Mouse (Mus musculus) gonadal fat pad, adult 2 months (tissue): Measurements from ENCODE around the gene Tex14. TPM values are rescaled to one million over a fixed set of nuclear protein-coding genes. Genes with fewer than 3 reads are reported as not detected.

Experiments
- DNase-seq: peaks from one replicate; pipeline ENCODE4 v3.0.0-alpha.2; 2012; ENCODE audit warnings: low read depth
- polyA plus RNA-seq: library from polyadenylated mRNA; depleted of rRNA; stranded (reverse); fragments of >200 nt; gene quantifications from 2 replicates; pipeline ENCODE4 v1.2.3, GENCODE M21; 2012

Gene Tex14
- polyA plus RNA-seq, 1 experiment = 0.38 TPM

DNA sequence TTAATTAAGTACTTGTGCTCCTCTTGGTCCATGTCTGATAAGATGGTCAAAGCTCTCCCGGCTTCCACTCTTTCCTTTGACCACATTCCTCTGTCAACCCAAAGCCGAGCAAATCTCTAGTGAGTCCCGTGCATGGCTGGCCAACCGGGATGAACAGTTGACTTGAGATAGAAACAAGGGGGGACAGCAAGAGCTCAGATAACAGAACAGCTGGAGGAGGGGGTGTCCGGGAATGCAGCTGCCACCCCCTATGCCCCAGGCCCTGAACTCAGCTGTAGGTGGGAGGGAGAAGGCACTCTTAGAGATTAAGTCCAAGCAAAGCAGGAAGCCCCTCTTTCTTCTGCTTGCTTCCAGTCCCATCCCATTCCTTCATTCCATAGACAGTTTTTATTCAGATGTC, 165.9 kb downstream of the Tex14 start:
- no peak for DNase-seq

DNA sequence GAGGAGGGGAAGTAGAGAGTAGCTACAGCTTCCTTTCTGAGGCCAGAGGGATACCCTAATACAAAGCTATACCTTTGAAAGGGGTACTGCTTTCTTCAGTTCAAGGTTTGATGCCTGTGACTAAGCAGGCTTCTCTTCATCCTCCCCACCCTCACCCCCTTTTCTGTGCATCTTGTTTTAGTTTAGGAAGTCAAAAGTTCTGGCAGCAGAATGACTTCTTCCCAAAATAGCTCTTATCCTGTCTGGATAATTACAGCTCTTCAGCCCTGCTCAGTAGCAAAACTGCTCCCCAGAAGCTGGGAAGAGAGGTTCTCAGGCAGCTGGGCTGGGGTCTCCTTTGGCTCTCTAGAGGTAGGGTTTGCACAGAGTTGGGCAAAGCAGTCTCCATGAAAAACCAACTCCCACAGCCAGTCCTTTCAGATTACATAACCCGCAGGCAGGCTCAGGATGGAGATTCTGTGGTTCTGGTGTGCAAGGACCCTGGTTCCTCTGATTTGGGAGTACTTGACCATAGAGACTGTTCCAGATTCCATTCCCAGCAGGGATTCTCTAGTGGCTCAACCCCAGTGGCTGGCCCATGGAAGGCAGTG, 166.6 kb downstream of the Tex14 start:
- no peak for DNase-seq

DNA sequence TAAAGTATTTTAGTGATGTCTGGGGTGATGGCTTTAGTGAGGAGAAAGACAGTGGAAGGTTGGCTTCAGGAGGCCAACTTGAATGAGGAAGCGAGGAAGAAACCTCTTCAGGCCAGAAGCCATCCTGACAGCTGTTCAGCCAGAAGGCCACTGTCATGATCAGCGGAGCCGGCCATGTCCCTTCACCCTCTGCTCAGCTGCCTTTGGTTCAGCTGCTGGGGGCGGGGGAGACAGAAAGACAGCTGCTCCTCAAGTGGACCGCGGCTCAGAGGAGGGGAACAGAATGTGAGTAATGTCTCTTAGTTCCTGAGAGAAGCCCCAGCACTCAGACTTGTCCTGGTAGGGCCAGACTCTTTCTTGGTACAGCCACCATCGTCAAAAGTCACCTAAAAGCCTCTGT, 168.9 kb downstream of the Tex14 start:
- no peak for DNase-seq

DNA sequence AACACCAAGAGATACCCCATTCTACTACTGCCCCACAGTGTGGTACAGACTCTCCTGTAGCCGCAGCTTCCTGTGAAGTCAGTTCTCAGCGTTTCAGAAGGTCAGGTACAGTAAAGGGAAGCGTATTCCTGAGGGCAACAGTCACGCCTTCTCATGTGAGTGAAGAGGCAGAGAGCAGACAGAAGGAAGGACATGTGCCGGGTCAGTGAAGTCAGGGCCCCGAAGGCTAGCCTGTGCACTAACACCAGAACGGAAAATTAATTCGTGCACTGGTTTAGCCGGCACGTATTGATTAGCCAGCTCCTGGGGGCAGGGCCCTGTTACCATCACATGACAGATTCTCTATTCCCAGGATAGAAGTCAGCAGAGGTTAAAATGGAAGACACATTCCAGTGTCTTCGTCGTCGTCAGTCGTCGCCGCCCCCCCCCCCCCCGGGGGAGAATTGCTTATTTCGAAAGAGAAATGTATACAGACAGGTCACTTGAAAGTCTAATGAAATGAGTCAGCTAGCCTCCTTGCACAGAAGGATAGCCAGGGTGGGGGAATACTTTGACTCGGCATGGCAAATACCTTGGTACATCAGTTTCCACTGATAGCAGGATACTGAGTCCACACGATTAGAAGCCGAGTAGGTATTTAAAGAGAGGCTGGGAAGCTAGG, 169.8 kb downstream of the Tex14 start:
- no peak for DNase-seq

DNA sequence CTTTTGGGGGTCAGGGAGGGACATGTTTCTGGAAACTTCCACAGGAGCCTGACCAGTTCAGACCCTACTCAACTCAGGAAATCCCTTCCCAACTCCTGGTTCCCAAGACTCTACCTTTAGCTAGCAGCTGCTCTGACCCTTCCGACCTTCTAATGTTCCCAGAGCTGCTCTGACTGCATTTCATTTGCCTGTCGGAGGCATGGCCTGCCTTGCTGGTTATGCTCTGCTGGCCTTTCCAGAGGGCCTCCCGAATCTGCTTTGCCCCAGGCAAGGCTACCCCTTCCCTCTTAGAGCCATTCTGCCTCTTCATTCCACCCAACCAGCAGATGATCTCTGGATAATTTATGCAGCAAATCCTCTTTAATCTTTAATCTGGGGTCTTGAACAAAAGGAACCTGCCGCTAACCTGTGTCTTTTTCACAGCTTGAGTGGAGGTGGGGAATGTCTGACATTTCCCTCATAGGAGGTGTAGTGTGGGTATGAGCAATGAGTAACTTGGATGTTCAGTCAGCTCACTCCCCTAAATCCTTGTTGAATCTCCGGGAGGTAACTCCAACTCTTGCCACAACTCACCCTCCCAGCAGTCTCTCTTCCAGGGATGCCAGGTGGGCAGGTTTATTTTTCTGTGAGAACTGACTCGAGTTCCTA, 172.9 kb downstream of the Tex14 start:
- no peak for DNase-seq

DNA sequence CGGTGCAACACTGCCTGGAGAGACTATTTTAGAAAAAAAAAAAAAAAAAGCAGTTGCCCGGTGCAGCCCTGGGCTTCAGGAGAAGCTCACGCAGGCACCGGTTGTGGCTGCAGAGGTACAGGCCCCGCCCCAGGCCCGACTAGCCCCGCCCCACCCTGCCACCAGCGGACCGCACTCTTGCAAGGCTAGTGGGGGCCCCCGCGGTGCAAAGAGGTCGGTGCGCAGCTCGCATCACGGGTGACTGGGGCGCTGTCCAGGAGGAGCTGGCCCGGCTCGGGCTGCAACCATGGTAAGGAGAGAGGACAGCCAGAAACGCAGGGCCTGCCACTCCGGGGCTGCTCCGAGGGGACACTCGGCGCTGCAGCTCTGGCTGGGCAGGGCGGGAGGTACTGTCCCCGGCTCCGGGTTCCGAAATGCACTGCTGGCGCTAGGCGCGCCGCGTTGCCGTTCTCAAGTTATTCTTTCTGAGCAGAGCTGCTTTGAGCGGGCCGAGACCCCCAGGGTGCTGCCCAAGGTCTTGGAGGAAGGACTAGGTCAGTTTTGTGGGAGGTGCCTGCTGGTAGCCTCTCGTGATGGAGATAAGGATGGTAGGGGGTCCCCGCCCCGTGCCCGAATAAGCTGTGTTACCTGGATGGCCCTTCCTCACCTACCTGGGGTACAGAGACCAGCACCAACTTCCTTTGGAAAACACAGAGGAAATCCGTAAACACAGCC, 173.5 kb downstream of the Tex14 start:
- DNase-seq = no peak

DNA sequence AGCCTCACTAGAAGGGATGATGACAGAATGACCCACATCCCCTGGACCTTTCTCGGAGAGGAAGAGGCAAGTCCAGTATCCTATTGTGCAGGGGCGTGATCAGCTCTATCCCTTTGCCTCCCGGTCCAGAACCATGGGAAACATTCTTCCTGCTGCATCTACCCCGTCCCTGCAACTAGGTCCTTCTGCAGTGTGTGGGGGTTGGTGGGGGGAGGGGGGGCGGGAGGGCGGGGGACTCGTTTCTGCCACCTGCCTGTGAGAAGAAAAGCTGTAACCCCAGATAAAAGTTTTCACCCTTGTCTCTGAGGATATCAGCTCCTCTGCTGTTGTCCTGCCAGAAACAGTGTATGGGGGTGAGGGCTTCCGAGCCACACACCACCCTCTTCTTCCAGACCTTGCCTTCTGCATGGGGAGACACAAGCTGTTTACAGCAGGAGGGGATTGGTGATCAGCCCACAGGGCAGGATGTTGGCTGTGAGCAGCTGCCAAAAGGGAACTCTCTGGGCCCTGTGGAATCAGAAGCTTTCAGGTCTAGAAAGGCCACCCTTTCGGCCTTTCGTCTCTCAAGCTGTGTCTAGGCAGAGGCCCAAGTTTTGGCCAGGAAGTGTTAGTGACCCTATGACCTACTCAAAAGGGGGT, 174.2 kb downstream of the Tex14 start:
- DNase-seq = no peak

DNA sequence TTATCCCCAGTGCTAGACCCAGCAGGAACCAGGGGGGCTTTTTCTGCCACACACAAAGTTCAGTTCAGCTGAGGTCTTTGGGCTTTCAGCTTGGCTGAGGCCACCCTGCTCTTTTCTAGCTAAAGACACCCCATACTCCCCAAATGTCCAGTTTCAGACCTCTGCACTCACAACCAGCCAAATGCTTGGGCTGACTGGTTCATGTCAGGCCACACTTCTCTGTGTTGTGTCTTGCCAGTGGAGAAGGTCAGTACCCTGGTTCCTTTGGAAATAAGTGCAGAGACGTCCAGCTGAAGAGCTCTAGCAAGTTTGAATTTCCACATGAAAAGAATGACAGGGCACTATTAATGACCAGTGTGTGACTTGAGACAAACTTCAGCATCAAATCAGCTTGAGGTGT, 174.8 kb downstream of the Tex14 start:
- DNase-seq = no peak

DNA sequence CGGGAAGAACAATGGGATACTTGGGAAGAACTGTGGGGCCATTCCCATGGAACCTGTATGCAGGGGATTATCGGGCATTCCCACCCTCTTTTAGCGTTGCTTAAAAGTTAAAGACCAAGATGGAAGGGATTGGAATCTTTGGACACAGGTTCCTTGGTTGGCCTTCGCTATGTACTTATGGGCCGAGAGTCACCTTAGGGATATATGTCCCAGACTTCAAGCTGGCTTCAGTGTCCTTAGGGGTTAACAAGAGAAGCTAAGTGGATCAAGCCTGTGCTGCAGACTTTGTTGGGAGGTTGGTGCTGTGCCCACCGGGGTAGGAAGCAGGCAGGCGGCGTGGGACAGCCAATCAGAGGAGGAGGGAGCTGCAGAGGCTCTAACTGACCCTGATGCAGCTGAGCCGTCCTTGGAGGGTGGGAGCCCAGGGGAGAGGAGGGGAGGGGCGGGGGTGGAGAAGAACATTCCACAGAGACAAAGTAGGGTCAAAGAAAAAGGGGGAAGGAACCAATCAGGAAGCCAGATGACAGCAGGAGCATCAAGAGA, 175.7 kb downstream of the Tex14 start:
- DNase-seq = no peak

DNA sequence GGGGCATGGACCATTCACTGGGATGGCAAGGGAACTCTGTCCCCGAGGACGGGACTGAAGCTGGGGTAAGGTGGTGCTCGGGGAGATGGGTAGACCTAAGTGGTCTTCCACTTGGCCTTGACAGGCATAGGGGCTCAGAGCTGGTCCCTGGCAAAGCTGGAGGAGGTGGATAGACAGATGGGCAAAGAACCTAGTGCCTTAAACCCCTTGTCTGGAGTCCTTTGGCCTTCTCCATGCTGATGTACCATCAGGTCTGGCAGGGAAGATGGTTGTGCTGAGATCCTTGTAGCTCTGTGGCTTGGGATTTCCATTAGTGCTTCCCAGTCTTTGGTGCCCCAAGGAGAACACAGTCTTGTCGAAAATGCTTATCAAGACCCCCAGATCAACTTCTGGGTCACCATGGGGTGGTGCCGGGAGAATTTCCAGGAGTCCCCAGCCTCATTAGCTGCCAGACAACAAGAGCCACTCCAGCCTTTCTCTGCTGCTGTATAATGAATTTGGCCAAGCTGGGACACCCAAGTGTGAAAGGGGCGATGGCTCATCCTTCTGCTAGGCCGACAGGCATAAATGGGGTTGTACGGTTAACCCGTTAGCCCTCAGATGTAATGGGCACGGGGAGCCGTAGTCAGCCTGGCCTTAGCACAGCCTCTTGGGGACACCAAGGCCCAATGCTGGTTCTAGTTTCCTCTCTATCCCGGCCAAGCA, 176.4 kb downstream of the Tex14 start:
- no peak for DNase-seq

DNA sequence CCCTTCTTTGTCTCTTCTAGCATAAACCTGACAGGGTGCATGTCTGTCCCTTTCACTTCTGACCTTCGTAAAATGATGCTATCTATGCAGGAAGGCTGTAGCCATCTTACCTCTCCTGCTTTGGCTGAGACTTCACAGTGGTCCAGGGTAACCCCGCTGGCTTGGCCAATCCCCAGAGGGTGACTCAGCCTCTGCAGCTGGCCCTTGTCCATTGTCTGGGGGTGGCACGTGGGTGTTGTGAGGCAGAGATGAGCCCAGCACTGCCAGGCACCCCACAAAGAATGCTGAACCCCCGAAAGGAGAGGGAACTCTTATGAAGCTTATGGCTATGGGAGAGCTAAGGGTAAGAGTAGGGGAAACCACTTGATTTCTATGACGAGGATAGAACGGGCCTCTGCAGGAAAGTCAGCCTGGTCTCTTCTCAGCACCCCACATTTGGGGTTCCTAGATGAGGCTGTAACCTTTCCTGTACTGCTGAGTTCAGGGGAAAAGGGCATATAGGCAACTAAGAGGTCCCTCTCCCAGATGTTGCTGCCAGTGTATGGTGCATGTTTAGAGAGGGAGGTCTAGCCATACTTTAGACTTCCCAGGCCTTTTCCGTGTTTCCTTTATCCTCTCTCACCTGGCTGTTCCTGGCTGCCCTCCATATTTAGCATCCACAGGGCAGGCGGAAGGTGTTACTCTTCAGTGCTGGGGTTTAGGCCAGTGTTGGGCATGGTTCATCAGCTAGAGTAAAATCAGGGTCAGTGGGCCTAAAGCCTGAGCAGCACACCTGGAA, 177.3 kb downstream of the Tex14 start:
- DNase-seq = no peak

DNA sequence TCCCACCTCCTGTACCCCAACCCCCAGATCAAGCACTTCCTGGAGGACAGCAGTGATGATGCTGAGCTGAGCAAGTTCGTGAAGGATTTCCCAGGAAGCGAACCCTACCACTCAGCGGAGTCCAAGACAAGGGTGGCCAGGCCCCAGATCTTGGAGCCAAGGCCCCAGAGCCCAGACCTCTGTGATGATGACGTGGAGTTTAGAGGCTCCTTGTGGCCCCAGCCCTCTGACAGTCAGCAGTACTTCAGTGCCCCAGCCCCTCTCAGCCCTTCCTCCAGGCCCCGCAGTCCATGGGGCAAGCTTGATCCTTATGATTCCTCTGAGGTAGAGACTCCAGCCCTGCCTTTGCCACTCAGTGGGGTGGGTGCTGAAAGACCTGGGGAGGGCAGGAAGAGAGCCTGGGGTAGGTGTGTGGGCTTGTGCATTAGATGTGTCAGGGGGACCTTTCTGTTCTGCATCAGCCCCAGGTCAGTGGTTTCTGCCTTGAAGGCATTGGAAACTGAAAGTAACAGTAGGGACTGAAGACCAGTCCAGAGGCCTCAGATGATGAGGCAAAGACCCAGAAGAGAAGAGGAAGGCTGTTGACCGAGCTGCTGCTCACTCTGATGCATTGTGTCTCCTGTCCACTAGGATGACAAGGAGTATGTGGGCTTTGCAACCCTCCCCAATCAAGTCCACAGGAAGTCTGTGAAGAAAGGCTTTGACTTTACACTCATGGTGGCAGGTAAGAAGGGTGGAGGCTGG, 178.6 kb downstream of the Tex14 start:
- no peak for DNase-seq

DNA sequence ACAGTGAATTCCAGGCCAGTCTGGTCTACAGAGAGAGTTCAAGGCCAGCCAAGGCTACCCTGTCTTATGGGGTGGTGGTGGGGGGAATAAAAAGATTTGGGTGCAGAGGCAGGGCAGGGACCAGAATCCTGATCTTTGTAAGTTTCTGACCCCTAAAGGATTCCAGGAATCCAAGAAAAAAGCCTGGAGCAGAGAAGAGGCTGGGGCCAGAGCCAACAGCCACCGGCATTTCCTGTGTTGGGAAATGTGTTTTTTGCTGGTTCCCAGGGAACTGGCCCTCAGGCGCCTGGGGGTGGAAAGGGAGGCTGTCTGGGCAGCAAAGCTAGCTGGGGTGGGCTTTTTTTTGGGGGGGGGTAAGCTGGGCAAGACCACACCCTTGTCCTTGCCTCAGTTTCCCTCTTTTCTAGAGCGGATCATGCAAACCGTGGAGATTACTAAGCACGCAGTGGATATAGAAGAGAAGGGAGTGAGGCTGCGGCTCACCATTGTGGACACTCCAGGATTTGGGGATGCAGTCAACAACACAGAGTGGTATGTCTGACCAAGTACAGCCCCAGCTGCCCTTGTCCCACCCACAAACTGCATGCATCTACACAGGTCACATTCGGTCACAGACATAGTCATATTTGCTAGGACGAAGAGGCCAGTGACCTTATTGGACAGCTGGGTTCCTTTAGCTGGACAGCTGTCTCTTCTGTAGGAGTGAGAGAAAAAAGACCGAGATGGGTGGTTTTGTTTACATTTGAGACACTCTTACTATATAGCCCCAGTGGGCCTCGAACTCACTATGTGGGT, 180.0 kb downstream of the Tex14 start:
- no peak for DNase-seq

DNA sequence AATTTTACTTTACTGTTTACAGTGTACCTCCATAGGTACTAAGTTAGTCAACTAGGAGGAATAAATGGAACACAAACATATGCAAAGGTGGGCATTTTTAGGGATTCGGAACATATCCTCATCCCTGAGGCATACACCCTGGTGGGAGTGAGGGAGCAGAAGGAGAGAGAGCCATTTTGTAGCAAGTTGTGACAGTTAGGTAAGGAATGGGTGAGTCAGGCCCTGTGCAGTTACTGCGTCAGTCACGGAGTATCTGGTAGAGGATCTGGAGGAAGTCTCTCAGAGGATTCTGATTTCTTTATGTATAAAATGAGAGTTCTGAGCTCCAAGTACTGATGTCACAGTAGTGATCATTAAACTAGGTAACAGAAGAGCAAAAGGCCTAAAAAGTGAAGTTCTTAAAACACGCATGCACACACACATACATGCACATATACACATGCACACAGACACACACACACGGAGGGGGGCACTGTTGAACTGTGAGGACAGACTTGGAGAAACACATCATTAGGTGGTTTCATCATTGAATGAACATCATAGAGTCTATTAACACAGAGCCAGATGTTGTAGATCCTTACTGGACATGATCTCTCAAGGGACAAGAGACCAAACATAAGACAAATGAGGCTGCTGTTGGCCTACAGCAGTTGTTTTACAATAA, 182.5 kb downstream of the Tex14 start:
- DNase-seq = no peak

DNA sequence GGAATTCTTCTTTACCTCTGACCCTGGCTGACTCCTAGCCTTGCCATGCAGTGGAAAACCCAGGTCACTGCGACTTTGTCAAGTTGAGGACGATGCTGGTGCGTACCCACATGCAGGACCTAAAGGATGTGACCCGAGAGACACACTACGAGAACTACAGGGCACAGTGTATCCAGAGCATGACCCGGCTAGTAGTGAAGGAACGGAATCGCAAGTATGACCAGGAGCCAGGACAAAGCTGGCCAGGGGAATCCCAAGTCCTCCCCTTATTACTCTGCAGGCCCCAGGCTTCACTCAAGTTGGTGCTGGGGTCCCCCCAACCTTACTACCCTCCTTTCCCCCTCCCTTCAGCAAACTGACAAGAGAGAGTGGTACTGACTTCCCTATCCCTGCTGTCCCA, 184.7 kb downstream of the Tex14 start:
- no peak for DNase-seq

DNA sequence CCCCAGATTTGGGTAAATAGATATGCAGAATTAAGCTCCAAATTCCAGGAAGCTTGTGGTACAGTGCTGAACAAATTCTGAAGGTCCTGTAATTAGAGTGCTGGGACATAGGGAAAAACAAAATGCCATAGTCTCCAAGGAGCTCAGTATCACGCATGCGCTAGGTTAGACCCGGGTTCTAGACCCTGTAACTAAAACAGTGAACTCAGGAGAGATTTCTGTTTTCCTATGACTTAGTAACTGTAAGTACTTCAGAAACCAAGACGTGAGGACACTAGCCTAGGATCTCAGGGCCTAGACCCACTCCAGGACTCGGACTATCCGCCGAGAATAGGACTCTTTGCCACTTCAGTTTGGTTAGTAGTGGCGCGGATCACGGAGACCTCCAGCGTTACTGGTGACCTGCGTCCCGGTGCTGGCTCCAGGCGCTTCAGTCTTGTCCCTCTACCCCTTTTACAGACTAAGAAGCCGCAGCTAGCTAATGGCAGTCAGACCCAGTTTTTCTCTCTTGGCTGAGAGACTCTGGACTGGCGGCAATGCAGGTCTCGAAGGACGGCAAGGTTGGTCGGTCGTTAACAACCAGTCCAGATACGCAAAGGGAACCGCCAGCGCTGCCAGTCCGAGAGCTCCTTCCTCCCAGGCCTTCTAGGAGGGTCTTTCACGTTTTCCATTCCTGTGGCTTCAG, 186.1 kb downstream of the Tex14 start:
- DNase-seq = no peak

DNA sequence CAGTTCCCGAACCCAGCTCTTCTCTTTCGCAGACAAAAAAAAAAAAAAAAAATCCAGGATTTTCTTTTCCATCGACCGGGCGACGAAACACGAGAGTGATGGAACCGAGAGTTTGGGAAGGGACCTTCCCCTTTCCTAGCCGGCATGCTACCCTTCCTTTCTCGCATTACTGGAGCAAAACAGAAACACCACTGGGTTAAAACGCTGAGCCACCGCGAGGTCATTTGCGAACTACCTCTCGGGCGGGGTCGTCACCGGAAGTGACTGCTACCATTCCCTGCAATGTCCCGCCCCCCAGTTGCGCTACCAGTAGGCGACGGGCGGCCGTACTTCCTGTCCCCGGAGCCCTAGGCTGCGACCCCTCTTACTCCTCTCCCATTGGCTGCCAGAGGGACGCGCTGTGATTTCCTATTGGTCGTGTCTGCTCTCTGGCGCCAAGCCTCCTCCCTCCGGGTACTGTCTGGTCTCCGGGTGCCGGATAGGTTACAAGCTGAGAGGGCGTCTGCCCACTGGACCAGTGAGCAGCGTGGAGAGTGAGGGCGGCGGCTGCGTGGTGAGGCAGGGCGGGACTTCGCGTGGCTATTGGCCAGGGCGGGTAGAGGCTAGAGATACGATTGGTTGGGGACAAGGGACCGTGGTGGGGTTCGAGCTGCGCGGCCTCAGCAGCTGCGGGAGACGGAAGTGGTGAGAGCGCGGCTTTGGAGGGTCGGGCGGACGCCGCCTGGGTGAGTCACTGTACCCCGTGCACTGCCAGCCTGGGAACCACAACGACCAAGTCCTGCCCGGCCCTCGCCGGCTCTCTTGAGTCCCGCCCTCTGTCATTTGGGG, 186.9 kb downstream of the Tex14 start, which contains the start of gene Mtmr4:
Mtmr4 (plus strand) TSS at position 637 of the 828 bp plus-strand sequence.
- DNase-seq = peak; percentile 97
